Mouse (Mus musculus): ENCODE results near the gene Ccdc85c.

Gene Ccdc85c

DNA sequence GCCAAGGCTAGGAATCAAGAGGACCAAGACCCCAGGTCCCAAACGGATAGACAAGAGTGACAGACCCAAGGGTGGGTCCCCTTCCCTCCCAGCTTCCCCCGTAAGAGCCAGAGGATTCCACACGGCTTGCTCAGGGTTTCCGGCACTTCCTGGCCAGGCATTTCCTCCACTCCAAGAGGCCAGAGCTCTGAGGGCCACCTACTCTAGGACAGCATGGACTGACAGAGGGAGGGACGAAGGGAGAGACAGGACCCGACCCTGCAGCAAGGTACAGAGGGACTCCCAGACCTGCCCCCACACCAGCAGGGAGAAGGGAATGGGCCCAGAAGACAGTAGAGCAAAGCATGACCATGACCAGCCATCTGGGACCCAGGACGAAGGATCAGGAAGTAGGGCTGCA is 7.6 kb downstream of the Ccdc85c start:
- DNase-seq, result no peak

DNA sequence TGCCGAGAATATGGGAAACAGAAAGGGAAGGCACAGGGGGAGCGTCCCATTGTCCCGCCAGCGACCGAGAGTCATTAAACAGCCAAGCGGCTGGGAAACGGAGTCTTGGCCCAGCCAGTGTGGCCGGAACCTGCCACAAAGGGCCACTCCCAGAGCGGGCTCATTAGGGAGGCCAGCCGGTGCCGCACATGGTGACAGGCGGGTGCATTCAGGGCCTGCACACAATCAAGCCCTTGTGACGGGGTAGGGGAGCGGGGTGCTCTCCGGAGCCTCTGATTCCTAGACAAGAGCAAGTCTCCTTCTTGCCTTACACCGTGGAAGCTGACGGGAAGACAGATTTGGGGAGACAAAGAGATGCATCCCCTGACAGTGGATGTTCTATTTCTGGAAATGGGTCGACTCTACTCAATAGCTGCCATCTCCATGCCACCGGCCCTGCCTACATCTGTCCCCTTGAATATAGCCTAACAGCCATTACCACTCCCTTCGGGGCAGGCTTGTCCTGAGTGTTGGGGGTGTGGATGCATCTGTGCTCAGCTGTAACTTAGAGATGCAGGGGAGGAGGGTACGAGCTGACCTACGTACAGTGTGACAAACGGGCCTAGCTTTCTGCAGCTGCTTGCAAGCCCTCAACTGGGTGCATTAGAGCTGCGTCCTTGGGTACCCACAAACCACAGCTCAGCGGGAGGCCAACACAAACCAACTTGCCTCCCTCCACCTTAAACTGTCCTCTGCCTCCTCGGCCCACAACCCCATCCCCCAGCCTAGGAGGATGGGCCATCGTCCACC is 9.2 kb downstream of the Ccdc85c start:
- peak; percentile 72 to 76 for DNase-seq

DNA sequence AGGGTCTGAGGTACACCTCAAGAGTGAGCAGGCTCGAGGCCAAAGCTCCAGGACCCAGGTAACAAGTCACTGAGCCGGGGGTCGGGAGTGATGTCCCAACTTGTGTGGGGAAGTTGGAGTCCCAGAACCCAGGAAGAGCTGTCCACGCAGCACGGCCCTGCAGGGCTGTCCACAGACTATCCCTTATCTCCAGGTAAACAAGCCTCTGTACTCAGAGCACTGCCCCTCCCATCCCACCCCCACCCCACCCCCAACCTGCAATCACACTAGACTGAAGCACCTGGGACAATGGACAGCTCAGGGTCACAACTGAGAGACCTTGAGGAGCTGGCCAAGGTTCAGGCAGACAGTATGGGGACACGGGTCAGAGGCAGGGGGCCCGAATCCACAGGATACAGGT is 10.3 kb downstream of the Ccdc85c start:
- no peak for DNase-seq

DNA sequence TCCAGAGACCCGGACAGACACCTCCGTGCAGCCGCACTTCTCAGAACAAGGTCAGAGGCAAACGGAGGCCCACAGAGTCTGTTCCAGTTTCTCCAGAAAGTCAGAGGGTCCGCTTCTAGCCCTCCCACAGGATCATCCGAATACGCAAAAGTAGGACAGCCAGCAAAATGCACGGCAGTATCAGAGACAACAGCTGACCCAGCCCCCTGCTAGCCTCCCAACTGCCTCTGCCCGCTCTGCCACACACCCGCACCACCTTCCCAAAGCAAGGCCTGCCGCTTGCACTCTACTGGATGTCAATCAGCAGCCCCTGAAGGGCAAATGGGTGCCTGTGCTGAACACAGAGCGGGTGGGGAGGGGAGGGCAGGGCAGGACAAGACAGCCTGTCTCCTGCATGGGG is 14.3 kb downstream of the Ccdc85c start:
- no peak for DNase-seq

DNA sequence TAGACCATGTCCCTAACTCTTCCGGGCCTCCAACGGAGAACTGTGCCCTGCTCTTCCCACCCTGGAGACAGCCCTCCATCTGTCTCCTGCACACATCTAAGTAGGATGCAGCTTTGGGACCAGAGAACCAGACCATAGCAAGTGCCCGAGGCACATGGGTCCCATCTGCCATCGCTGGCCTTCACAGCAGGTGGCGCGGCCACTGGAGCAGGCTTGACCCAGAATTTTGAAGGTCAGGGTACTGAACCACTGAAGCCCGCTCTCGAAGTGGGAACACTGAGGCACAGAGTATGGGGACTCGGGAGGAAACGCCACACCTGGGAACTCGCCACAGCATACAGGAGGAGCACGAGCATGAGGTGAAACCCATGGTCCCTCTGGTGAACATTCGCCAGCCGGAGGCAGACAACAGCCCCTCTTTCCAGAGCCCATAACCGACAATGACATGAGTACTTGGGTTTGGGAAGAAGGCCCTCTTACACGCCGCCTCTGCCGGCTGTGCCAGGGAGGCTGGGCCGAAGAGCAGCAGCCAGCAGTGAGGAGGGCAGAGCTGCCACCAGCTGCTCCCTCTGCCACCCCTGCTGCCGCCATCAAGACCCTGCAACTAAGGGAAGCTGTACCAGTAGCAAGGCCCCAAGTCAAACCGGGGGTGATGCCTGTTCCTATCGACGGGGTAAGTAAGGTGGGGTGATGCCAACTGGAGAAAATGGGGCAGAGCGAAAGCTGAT is 15.7 kb downstream of the Ccdc85c start:
- peak in 1 of 2 experiments; percentile 68 for DNase-seq

DNA sequence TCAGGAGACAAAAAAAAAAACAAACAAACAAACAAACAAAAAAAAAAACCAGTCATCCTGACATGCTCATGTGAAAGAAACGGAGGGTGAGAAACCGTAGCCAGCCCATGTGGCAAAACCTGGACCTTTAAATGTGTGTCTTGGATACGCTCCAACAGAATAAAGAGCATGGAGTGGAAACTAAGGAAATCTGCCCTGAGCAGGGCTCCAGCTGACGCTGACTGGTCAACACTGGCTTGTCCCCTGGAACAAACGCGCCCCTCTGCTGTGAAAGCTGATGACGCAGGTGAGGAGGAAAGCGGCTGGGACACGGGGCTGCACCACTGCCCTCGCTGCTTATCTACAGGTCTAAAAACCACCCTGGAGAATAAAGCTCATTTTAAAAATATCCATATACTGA is 18.5 kb downstream of the Ccdc85c start:
- no peak for DNase-seq

DNA sequence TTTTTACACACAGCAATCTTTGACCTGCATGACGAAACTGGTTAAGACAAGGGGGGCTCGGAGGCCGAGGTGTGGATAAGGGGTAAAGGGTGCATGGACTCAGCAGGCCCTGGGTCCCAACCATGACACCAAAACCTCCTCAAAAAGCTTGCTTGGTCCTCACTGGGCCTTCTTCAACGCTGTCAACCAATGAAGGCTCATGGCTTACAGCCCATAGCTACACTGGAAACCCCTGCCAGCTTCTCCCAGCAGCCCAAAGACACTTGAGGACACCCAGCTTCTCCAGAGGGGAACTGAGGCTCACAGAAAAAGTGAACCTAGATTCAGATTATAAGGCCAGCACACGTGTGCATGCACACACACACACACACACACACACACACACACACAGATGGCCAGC is 19.3 kb downstream of the Ccdc85c start:
- DNase-seq, result no peak

DNA sequence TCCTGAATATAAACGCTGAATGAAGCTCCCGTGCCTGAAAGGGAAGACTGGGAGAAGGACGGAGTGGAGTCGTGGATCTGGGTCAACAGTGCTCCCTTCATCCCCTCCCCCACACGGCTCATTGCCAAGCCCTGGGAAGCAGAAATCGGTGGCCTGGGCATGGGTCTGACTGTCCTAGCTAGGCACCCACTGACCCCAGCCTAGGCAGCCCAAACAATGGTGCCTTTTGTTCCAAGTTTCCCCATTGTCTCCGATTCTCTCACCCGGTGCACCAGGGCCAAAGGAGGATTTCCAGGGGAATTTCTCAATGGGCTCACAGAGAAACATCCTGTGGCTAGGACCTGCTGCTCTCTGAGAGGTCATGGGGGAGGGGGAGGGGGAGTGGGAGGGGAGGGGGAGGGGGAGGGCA is 19.7 kb downstream of the Ccdc85c start:
- DNase-seq, result peak; percentile 71 to 82

DNA sequence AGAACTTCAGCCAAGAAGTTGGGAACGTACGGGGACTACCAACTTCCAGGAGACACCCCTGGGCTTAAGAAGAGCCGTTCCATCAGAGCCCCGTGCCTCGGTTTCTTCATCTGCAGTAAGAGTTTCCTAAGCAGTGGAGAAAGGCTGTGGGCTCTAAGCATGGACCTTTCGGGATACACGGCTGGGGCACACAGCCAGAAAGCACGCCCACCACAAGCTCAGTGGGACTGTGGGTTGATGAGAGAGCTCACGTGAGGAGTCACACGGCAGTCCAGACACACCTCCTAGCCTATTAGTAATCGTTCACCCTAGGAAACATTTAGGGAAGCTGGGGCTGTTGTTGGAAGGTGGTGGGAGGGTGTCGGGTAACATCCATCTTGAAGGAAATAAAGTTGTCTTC is 22.2 kb downstream of the Ccdc85c start:
- DNase-seq, result no peak

DNA sequence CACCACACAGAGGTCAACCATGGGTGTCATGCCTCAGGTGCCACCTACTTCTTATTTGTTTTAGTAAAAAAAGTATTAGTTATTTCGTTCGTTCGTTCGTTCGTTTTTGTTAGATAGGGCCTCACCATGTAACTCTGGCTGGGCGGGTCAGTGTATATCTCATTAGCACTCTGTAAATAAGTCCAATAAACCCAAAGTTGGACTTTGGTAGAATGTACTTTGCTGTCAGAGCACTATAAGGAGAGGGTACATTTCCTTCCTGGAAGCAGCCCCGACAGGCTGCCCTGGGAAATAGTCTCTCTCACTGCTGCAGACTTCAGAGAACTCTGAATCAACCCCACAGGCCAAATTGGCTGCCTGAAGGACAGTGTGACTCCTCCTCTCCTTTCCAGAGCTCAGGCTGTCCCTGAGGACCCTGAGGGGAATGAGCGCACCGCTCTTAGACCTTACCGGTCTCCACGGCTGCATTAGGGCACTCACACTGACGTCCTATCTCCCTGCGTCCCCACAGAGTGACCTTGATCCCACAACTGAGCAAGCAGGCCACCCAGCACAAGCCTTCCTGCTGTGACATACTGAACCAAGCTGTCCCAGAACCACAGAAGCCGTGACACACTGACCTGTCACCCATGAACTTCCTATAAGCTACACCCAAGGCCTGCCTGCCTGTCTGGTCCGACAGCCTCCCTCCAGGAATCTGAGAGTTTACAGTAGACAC is 23.2 kb downstream of the Ccdc85c start:
- DNase-seq, result no peak

DNA sequence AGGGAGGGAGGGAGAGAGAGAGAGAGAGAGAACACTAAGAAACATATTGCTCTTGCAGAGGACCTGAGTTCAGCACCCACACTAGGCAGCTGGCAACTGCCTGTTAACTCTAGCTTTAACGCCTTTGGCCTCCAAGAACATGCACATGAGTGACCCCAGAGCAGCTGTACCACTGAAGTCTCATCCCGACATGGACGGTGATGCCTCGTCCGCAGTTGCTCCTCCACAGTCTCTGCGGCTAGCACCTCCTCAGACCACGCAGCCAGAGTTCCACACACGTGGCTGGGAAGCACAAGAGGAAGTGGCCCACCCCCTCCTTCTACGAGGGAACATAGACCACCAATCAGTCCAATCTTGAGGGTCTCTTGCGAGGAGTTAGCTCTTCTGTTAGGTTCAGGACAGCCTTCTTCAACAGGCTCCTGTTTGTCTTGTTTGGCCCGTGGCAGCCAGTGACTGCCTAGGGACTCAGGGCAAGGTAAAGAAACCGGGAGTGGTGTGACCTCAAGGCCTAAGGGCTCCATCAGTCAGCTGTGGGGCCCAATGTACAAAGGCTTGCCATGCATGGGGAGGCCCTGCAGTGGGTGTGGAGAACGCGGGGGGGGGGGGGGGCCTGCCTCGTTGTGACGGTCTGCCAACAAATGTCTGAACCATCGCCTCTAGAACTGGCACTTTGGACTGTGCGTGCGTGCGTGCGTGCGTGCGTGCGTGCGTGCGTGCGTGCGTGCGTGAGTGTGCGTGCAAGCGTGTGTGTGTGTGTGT is 24.0 kb downstream of the Ccdc85c start:
- no peak for DNase-seq

DNA sequence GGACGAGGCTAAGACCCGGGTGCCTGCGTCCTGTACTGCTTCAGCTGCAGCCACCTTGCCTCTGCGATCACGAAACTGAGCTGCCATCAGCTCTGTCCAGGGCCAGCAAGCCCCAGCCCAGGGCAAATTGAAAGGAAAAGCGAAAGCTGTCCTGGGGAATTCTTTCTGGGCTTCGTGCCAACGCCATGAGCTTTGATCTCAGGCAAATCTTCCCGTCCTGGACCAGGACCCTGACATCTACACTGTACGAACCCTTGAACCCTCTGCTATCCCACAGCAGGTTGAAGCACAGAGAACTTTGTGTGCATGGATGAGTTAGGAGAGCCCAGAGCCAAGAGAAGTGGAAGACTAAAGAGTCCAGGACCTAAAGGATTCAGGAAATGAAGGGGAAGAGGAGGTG is 25.7 kb downstream of the Ccdc85c start:
- DNase-seq, result peak in 1 of 2 experiments; percentile 62

DNA sequence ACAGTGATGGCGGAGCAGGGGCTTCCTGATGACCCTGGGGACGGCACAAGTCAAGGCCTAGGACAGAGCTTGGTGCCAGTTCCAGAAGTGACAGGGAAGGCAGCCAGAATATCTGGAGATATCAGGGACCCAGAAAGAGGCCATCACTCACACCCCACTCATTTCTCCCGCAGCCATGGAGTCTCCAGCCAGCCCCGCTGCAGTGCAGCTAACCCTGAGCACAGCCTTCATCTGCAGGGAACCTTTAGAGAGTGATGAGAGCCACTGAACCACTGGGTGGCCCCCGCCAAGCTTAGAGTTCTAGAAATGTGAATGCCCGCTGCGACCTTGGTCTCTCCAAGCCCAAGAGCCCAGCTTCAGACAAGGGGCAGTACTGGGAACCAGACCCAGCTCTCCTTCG is 26.2 kb downstream of the Ccdc85c start:
- no peak for DNase-seq

DNA sequence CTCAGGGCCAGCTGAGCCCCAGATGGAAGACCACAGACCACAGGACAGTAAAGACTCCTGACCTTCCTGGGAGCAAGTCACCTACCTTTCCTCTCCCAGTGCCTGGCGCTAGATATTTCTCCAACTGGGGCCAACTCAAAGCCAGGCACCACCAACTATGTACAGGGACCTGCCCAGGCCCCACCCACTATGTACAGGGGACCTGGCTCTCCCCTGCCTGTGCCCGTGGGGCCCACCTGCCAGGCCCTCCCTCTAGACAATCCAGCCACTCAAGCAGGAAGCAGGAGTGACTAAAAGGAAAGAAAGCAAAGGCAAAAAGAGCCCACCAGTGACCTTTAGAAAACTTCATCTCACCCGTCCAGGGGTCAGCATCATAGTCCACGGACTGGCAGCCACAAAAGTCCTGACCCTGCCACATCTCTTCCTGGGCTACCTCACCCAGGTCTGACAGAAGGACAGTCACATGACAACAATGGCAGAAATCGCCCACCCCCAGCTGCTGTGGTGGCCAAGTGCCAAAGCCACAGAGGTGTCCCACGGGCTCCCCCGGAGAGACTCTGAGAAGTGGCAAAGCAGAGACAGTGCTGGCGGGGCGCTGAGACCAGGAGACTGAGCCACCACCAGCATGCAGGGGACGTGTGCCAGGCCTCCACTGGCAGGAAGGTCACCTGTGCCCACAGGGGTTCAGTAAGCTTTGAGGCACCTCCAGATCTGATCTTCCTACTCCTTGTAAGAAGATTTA is 28.3 kb downstream of the Ccdc85c start:
- peak; percentile 62 to 74 for DNase-seq

DNA sequence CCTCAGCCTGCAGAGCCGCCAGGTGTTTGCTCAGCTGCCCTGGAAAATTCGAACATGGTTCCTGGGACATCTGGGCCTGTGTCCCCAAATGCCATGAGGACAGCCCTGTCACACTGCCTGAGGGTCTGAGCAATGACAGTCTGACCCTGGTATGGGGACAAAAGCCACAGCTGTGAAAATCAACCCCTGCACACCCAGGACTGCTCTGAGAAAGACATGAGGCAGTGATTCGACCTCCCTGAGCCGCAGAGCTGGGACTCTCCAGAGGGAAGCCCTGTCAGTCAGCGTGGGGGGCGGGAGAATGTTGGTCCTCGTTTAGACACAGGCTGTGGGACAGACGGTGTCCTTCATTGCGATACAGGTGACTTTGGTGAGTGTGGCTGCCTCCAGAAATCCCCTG is 29.6 kb downstream of the Ccdc85c start:
- no peak for DNase-seq

DNA sequence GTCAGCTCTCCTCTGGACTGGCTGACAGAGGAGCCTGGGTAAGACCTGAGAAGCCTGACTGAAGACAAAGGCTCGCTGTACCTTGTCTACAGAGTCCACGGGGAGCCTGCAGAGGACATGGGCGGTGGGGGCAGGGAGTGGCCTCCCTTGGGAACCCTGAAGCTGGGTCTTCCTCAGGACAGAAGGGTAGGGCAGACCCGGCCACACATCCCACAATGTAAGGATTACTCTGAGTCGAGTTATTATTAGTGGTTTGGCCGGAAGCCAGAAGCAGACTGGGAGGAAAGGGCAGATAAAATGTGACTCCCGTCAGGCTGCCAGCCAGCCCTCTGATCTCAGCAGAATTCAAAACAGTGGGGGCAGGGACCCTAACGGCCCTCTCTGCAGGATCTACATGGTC is 30.4 kb downstream of the Ccdc85c start:
- peak; percentile 80 to 87 for DNase-seq

DNA sequence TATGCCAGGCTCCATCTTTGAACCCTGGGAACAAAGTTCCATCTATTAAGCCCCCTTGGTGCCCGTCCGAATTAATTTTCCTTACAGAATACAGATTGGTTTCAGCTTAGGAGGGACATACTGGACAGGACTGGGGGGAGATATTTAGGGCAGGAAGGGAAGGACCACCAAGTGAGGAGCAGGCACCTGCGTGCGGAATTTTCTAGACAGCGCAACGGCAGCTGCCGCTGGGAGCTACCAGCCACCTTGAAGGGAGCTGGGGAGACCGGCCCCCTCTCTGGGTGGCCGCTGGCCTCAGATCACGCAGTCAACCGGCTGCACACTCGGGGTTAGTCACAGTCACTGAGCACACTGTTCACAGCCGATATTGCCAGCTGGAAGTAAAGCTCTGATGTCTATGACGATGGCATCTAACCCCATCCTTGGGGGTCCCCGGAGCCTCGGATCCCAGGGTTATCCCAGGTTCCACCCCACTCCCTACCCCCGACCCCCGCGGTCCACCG is 32.9 kb downstream of the Ccdc85c start:
- no peak for DNase-seq

DNA sequence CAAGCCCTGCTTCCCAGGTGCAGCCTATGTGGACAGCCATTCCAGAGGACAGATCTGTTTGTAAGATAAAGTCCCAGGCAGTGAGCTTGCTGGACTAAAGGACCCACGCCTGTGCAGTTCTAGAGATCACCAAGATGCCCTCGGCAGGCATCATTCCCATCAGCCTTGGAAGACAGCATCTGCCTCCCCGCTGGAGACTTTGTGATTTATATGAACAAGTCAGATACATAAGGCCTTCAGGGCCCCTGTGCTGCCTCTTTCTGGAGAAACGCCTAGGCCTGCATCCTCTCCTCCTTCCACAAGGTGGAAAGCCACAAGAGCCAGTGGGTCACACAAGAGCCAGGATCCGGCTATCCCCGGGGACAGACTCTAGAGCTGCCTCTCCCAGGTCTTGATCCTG is 33.6 kb downstream of the Ccdc85c start:
- DNase-seq, result no peak

DNA sequence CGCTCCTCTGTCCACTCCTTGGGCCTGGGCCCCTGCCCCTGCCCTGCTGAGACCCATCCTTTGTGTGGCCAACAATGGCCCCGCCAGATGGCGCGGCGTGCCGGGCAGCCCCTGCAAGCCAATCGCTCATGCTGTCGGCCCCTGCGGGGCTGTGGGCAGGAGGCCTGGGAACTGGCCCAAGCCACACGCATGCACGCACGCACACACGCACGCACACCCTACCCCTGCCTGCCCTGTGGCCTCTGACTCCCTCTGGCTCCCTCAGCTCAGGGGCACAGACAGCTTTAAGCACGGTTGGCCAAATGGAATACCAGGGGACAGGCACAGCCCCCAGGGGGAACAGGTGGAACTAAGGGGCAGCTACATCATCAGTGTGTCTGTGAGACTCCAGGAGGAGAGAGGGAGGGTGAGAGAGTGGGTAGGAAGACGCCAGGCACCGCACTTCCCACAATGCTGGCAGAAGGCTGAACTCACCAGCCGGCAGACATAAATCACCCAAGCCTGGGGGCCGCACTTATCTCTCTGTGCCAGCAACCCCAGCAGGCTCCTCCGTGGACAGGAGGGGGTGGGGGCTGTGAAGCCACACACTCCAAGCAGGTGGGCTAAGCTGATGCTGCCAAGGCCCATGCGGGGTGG is 34.2 kb downstream of the Ccdc85c start:
- peak; percentile 78 to 79 for DNase-seq

DNA sequence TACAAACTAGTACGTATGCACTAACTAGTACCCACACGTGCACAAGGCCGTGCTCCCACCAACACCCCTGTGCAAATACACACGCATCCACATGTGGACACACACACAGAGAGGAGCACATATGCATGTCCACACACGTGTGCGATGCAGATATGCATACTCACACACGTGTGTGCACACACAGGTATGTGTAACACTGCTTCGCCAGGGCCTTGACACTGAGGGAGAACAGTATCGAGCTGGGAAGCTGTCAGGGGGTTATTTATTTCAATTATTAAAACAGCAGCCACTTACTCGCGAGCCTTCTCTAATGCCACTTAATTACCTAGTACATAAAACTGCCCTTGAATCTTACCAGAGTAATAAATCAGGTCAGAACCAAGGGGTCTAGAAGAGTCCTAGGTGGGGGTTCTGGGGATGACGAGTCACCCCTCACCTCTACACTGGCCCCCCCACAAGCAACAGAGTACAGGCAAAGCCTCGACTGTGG is 34.8 kb downstream of the Ccdc85c start:
- no peak for DNase-seq

DNA sequence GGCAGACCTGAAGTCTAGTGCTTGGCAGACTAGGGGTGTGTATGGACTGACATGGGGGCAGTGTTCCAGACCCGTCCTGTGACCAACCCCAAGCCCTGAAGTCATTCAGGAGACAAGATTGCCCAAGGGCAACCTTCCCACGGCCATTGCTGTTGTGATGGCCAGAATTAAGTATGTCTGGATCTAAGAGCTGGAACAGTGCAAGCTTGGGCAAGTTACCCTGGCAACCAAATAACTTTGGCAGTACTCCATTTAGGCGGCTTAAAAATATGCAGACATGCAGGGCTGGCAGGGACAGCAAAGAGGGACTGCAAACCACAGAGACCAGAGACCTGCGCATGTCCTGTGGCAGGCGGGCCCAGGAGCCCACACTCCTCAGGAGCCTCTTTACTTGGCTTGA is 35.8 kb downstream of the Ccdc85c start:
- DNase-seq, result peak; percentile 75 to 77

Measured in cerebellum, postnatal 25 days (tissue).